35 mouse cellular contexts compared by ENCODE assay signal in genomic region chr1:154010681-154011080, GRCm38 (mm10).
"Had no signal": no experiment of that assay in that cellular context is flagged by ENCODE, and none has a peak within 500 bp of the region (broad histone marks: within the 10 kb centered on the region; RNA-seq: fewer than 3 reads in every experiment).

No protein-coding gene starts in this region.

- ATAC-seq: hindbrain, embryonic 16.5 days; hindbrain, postnatal 0 days; inflammation-experienced regulatory T-cells, adult 6 months; intestine, embryonic 15.5 days; intestine, embryonic 16.5 days; intestine, postnatal 0 days had no signal

- H3K36me3 ChIP-seq: heart, embryonic 10.5 days; heart, embryonic 12.5 days; heart, embryonic 13.5 days; heart, embryonic 15.5 days; hindbrain, embryonic 10.5 days; hindbrain, embryonic 12.5 days; hindbrain, embryonic 13.5 days; hindbrain, embryonic 15.5 days; intestine, embryonic 15.5 days; kidney, embryonic 15.5 days had no signal

- H3K27ac ChIP-seq: heart, embryonic 10.5 days; heart, embryonic 13.5 days; heart, embryonic 15.5 days; hindbrain, embryonic 10.5 days; hindbrain, embryonic 12.5 days; hindbrain, embryonic 13.5 days; hindbrain, embryonic 14.5 days; hindbrain, embryonic 15.5 days; hindbrain, postnatal 0 days; intestine, embryonic 15.5 days; kidney, embryonic 15.5 days; kidney, postnatal 0 days; layer of hippocampus, adult 2 months; left cerebral cortex, adult 2 months had no signal

- H3K4me1 ChIP-seq: heart, embryonic 15.5 days; hindbrain, embryonic 10.5 days; hindbrain, embryonic 12.5 days; hindbrain, embryonic 13.5 days; hindbrain, embryonic 15.5 days; intestine, embryonic 15.5 days; kidney, embryonic 15.5 days had no signal

- H3K4me3 ChIP-seq: heart, embryonic 10.5 days; heart, embryonic 12.5 days; heart, embryonic 13.5 days; heart, embryonic 15.5 days; hindbrain, embryonic 10.5 days; hindbrain, embryonic 12.5 days; hindbrain, embryonic 13.5 days; hindbrain, embryonic 15.5 days; intestine, embryonic 15.5 days; kidney, embryonic 15.5 days; layer of hippocampus, adult 2 months; left cerebral cortex, adult 2 months had no signal

- H3K9ac ChIP-seq: heart, embryonic 12.5 days; heart, embryonic 13.5 days; heart, embryonic 15.5 days; hindbrain, embryonic 12.5 days; hindbrain, embryonic 13.5 days; hindbrain, embryonic 14.5 days; hindbrain, embryonic 15.5 days; intestine, embryonic 15.5 days; kidney, embryonic 15.5 days had no signal

- H3K4me2 ChIP-seq: heart, embryonic 11.5 days; heart, embryonic 12.5 days; heart, embryonic 13.5 days; heart, embryonic 15.5 days; hindbrain, embryonic 12.5 days; hindbrain, embryonic 13.5 days; hindbrain, embryonic 14.5 days; hindbrain, embryonic 15.5 days; intestine, embryonic 15.5 days; kidney, embryonic 15.5 days had no signal

- DNase-seq: heart, postnatal 10 days; heart, postnatal 14 days; heart, postnatal 4 days; kidney, adult 11 months; kidney, adult 18-20 months; kidney, adult 2 months; kidney, adult 8-10 months; kidney, adult 9 months; kidney, postnatal 10 days; kidney, postnatal 14 days; kidney, postnatal 25 days; kidney, postnatal 36 days; kidney, postnatal 4 days; layer of hippocampus, adult 9-11 months; layer of hippocampus, postnatal 36 days had no signal

- H3K27me3 ChIP-seq: heart, embryonic 12.5 days; heart, embryonic 13.5 days; heart, embryonic 15.5 days; hindbrain, embryonic 12.5 days; hindbrain, embryonic 13.5 days; hindbrain, embryonic 15.5 days; intestine, embryonic 15.5 days; kidney, embryonic 15.5 days had no signal

- H3K9me3 ChIP-seq: heart, embryonic 10.5 days; heart, embryonic 12.5 days; heart, embryonic 13.5 days; heart, embryonic 15.5 days; hindbrain, embryonic 10.5 days; hindbrain, embryonic 12.5 days; hindbrain, embryonic 13.5 days; hindbrain, embryonic 15.5 days; intestine, embryonic 15.5 days; kidney, embryonic 15.5 days had no signal
